Mouse (Mus musculus) splenic B cell, adult 2 months (primary cell): ENCODE data around the gene Rasa3.

Experiments
- DNase-seq: peaks from one replicate; pipeline ENCODE4 v3.0.0-alpha.2; 2011; ENCODE audit warnings: low read depth, low spot score
- H3K27me3 ChIP-seq: 2 replicates; pipeline ENCODE4 v1.6.1; 2012; ENCODE audit warnings: mild to moderate bottlenecking, low read length, moderate library complexity, mixed read lengths; ENCODE audit not compliant: control insufficient read depth, poor library complexity, insufficient read depth, severe bottlenecking
- H3K36me3 ChIP-seq: 2 replicates; pipeline ENCODE4 v1.6.1; 2012; ENCODE audit warnings: mild to moderate bottlenecking, low read length, moderate library complexity, mixed read lengths; ENCODE audit not compliant: control insufficient read depth, poor library complexity, insufficient read depth, severe bottlenecking

Gene Rasa3

DNA sequence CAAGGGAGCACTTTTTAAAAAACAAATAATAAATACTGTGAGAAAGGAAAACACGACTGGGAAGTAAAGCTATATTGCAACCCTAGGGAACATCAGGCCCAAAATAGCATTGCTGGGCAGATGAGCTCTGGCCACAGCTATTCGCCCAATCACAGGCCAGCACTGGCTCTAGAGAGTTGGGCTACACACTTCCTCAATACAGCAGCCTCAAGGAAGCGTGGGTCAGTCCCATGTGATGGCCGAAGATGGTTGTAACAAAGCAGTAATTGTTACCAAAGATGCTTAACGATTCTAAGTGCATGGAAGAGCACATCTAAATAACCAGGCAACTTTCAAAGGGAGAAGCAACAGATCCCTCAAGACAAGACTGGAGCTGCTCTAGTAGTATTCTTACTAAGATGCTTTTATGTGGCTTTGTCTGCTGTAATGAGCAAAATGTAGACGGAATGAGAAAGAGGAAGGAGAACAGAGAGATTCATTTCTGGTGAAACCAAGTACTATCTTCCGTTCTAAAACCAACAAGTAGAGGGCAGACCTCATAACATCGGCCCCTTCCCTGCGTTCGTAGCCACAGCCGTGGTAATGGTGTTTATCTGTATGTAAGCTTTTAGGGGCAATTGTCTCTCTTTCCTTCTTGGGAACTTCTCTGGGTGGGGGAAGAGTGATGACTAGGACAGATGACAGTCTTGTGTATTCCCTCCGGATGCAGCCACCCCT is 3.0 kb downstream of the Rasa3 start:
- peak; percentile 79 for DNase-seq
- no peaks in the 10 kb centered on the region for H3K27me3 ChIP-seq
- H3K36me3 ChIP-seq: peaks cover 2% of the 10 kb centered on the region; the same call in 1 of the 2 replicates

DNA sequence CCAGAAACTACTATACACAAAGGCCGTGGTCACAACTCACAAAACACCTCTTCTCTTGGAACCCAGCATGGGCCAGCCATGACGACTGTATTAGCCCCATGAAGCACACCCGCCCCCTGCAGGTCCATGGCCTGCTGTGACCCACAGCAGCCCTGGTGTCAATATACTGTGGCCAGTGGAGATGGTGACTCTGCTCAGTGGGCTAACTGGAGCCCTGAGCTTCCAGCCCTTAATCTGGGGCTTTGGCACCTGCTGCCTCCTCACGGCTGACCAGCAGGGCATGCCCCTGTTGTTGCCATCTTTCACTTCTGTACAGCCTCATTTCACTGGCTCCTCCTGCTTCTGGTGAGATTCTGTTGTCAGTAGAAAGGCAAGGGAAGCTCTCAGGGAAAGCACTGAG is 4.2 kb downstream of the Rasa3 start:
- H3K27me3 ChIP-seq: no peaks in the 10 kb centered on the region
- peak; percentile 45 for DNase-seq

DNA sequence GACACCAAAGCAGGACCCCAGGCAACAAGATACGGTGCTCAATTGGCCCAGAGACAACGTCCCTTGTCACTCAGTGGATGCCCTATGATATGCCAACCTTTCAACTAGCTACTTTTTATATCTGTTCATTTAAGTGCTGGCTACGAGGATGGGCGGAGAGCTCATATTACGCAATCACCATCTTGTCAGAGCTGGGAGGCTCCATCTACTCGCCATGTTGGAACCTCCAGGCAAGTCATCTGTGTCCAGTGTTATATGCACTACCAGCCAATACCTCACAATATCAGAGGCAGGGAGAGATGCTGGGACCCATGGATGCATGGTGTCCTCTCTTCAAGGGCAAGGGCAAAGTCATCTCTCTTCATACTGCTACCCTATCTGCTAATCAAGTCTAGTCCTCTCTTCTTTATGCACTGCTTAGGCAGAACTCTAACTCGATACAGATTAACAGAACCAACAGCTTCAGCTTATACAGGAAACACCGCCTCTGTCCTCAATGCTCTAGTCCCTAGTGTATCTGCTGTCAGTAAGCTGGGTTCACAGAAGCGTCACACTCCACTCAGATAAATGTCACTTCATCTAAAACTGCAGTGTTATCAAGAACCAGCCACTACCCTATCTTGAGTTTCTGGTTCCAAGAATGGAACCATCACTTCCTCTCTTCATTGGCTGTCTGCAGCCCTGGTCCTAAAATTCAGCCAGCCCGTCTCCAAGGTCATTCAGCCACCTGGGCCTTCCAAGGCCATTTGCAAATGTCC is 6.0 kb downstream of the Rasa3 start:
- peak; percentile 64 for DNase-seq
- no peaks in the 10 kb centered on the region for H3K27me3 ChIP-seq
- peaks cover 8% of the 10 kb centered on the region for H3K36me3 ChIP-seq

More for the DNA sequence above, 4.2 kb downstream of the Rasa3 start:
- peaks cover 6% of the 10 kb centered on the region for H3K36me3 ChIP-seq

DNA sequence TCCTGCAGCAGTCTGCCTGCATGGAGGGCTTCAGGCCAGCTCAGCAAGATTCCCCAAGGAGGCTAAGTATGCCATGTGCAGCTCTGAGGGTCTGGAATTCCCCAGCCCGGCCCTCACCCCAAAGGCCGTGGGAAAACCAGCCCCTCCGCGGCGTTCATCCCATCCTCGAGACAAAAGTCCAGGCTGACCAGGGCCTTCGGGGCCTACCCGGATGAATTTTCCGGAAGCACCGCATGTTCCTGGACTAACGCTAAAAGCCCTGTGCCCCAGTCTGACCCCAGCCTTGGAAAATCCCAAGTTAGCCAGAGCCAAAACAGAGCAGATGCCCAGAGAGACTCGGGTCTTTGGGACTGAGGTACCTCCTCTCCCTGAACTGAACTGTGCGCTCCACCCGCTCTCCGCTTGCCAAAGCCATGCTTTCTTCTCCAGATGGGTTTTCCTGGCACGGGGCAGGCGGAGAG is 7.4 kb downstream of the Rasa3 start:
- H3K36me3 ChIP-seq: peaks cover 8% of the 10 kb centered on the region
- DNase-seq: no peak
- H3K27me3 ChIP-seq: no peaks in the 10 kb centered on the region

DNA sequence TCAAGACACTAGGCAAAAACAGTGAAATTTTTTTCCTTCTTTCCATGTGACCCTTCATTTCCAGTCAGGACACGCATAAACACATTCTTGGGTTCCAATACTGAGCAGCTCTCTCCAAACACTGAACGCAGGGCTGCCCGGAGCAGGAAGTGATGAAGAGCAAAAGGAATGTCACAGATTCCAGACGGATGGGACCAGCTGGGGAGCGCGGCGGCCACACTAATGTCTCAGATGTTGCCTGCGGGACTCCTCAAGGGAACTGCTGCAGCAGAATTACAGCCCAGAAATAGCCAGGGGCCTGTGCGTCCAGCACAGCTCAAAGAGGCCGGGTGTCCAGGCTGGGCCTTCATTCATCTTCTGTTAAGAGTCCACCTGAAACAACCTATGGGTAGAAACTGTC is 9.0 kb downstream of the Rasa3 start:
- H3K36me3 ChIP-seq: peaks cover 8% of the 10 kb centered on the region
- no peaks in the 10 kb centered on the region for H3K27me3 ChIP-seq
- DNase-seq: no peak

DNA sequence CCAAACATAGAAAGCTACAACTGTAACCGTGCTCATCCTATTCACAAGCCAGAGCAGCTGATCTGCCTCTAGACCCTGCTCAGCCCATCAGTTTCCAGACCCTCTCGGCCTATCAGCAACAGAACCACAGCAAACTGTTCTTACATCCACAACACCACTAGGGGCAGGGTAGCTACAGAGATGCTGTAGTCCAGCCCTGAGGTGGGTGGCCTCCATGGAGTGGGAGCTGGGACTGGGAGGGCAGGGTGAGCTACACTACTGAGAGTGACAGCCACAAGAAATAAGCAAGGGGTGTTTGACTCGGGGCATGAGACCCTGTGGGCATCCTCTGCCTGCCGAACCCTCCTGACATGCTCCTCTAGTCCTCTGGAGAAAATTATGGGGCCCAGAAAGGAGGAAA is 9.5 kb downstream of the Rasa3 start:
- Histone ChIP-seq H3K27me3 (no peaks in the 10 kb centered on the region), H3K36me3 (peaks cover 8% of the 10 kb centered on the region)
- DNase-seq: no peak

DNA sequence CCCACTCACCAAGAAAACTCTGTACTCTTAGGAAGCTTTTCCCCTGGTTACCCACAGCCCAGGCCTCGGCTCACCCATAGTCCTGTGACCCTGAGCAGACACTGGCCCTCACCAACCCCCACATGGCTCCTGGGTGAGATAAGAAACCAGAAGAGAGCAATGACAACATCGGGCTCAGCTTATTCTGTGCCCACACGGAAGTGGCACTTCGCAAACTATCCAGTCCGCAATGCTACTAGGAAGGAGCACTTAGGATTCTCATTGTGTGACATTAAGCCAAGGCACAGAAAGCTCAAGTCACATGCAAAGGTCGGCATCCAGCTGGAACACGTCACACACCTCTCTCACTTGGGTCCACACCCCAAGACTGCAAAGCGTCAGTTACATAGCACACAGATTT is 11.5 kb downstream of the Rasa3 start:
- DNase-seq: no peak
- Histone ChIP-seq H3K27me3 (no peaks in the 10 kb centered on the region), H3K36me3 (peaks cover 8% of the 10 kb centered on the region)

DNA sequence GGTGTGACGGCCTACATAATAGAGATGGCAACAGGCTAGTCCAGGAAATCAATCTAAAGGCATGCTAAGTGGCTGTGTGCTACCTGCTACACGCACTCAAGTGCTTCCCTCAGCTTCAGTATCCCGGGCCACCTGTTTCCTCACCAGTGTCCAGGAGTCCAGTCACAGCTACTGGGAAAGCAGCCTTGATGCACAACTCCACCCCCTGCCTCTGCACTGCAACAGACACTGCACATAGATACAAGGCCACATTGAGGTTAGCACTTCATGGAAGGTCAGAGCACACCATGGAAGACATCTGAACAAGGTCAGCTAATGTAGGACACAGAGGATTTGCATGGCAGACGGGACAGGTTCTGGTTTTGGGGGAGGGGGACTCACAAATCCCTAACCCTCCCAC is 11.9 kb downstream of the Rasa3 start:
- DNase-seq: no peak
- Histone ChIP-seq H3K36me3 (peaks cover 8% of the 10 kb centered on the region), H3K27me3 (no peaks in the 10 kb centered on the region)

DNA sequence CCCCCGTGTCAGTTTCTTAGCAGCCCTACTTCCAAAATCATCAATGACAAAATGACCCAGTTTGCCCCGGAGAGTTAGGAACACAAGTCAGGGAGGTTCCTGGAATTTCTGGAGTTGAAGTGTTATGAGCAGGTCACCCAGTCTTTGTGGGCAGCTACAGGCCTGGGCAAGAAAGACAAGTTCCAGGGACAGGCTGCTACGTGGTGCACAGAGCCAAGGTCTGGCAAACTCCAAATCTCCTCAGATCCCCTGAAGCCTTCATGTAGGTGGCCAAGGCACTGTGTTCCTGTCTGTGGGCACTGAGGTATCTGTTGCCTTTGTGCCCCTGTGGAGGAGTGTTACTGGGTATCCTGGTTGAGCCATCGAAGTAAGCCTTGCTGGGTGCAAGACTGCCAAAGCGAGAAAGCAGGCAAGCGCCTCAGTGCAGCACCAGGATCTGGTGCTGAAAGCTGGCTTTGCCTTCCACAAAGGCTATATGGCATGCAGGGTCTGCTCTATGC is 12.6 kb downstream of the Rasa3 start:
- Histone ChIP-seq H3K27me3 (no peaks in the 10 kb centered on the region), H3K36me3 (peaks cover 6% of the 10 kb centered on the region)
- no peak for DNase-seq

DNA sequence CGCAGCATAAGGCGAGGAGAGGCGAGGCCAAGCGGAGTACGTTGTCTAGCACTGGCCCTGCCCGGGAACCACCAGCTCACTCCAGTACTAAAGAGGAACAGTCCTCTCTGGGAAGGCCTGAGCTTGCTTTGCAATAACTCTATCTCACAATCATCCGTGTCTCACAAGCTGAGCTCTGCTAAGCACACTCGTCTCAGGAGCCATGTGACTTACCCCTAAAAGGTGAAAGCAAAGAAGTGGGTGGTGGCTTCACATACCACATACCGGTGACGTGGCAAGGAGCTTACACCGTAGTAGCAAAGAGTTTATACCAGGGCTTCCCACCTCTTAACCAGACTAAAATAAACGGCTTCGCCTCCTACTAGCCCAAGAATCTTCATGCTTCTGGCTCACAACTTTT is 17.1 kb downstream of the Rasa3 start:
- Histone ChIP-seq H3K27me3 (no peaks in the 10 kb centered on the region), H3K36me3 (peaks cover 2% of the 10 kb centered on the region)
- no peak for DNase-seq

DNA sequence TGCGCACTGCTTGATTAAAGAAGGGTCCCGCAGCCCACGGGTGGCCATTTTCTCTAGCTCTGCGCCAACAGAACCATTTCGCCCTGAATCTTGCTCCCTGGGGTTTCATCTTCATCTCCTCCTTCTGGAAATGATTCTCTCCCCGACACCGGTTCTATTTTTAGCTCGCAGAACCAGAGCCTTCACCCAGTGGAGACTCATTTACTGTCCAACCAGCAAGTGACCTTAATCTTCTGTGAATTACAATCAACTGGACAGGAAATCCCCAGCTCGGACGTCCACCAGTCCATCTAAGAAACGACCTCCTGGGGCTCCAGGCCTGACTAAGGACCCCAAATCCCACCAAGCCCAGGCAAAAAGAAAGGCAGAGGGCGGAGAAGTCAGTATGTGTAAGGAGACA is 19.9 kb downstream of the Rasa3 start:
- H3K36me3 ChIP-seq: peaks cover 2% of the 10 kb centered on the region
- H3K27me3 ChIP-seq: no peaks in the 10 kb centered on the region
- DNase-seq: no peak

DNA sequence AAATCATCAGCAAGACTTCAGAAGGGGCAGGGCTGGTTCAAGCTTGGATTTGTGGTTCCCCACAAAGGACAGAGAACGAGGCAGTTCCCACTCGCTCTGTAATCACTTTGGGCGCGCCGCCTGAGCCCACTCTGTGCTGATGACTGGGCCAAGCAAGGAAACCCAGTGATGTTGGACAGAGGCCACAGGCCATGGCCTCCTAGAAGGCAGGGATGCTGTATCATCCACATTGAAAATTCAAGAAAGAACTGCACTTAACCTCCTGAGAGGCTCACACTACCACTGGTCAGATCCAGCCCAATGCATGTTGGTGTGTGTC is 22.4 kb downstream of the Rasa3 start:
- no peak for DNase-seq
- Histone ChIP-seq H3K36me3 (peaks cover 2% of the 10 kb centered on the region), H3K27me3 (no peaks in the 10 kb centered on the region)

DNA sequence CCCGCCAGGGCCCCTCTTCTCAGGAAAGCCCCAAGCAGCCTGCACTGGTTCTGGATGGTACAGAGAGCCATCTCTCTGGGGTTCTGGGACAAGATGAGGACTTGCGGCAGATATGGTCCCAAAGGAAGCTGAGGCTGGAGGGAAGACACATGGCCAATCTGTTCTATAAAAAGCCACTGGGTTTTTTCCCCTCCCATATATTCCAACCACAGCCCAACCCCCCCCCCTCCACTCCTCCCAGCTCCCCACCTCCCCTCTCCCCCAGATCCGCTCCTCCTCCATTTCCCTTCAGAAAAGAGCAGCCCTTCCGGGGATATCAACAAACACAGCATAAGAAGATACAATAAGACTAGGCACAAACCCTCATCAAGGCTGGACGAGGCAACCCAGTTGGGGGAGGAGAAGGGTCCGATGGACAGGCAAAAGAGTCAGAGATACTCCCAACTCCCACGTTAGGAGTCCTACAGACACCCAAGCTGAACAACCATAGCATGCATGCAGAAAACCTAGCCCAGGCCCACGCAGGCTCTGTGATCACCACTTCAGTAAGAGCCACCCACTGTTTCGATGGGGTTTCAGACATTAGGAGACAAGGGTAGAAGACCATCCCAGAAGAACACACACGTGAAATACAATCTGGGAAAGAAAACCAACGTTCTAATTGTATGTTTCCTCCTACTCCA is 22.9 kb downstream of the Rasa3 start:
- Histone ChIP-seq H3K36me3 (peaks cover 2% of the 10 kb centered on the region), H3K27me3 (no peaks in the 10 kb centered on the region)
- DNase-seq: no peak

DNA sequence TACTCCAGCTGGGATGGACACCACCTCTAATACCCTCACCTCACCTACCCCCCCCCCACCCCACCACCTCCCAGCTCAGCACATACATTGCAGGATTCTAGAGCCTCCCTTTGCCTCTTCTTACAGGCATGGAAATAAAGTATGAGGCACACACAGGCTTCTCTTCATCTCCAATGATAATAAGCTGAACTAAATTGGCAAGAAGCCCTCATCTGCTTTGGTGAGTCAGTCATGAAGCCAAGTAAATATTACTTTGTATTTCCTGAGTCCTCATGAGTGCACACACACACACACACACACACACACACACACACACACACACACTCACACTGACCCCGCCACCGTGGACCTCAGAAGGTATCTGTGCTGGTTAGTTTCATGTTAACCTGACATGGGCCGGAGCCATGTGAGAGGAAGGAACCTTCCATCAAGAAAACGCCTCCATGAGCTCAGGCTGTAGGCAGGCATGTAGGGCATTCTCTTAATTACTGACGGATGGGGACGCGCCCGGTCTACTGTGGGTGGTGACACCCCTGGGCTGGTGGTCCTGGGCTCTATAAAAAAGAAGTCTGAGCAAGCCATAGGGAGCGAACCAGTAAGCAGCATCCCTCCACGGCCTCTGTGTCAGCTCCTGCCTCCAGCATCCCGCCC is 26.7 kb downstream of the Rasa3 start:
- Histone ChIP-seq H3K27me3 (no peaks in the 10 kb centered on the region), H3K36me3 (no peaks in the 10 kb centered on the region)
- no peak for DNase-seq

DNA sequence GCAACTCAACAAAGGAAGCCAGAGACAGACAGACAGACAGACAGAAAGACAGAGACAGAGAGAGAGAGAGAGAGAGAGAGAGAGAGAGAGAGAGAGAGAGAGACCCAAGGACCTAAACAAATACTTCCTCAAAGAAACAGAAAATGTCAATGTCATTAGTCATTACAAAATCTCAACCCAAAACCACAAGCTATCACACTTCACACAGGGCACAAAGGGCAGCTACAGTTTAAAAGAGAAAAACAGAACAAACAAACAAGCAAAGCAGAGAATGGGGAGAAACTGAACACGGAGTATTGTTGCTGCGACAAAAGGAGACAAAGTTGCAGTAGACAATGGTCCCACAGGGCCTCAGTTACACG is 28.3 kb downstream of the Rasa3 start:
- Histone ChIP-seq H3K36me3 (no peaks in the 10 kb centered on the region), H3K27me3 (no peaks in the 10 kb centered on the region)
- peak; percentile 25 for DNase-seq
